Mouse (Mus musculus) kidney, embryonic 14.5 days (tissue): ENCODE data around the gene Ldlr. TPM values are rescaled to one million over a fixed set of nuclear protein-coding genes. Genes with fewer than 3 reads are reported as not detected.
"Not testable (repeated sequence)": the region's sequence is repeated elsewhere in the genome, so short reads cannot be mapped to it uniquely, and the experiment has no call there.

Experiments used
- ATAC-seq: fragments of 200-750 bp; cut with Nextera tagmentation; 2 replicates; pipeline ENCODE4 v1.8.0; 2017; ENCODE audit warnings: moderate number of reproducible peaks, mild to moderate bottlenecking, moderate TSS enrichment, moderate library complexity; ENCODE audit not compliant: low FRiP score, low TSS enrichment
- H3K27ac ChIP-seq: fragments of 300-500 bp; sonication (generic); 2 replicates; pipeline ENCODE4 v1.5.1; 2014; ENCODE audit warnings: low read depth, mild to moderate bottlenecking, low read length, moderate library complexity, mixed read lengths
- H3K27me3 ChIP-seq: fragments of 300-500 bp; sonication (generic); 2 replicates; pipeline ENCODE4 v1.6.1; 2014; ENCODE audit warnings: mild to moderate bottlenecking, low read length; ENCODE audit not compliant: control insufficient read depth, insufficient read depth
- H3K36me3 ChIP-seq: fragments of 300-500 bp; sonication (generic); 2 replicates; pipeline ENCODE4 v1.6.1; 2014; ENCODE audit warnings: low read length, mixed read lengths; ENCODE audit not compliant: control insufficient read depth, insufficient read depth
- H3K4me1 ChIP-seq: fragments of 300-500 bp; sonication (generic); 2 replicates; pipeline ENCODE4 v1.6.1; 2014; ENCODE audit warnings: low read length, mixed read lengths; ENCODE audit not compliant: control insufficient read depth, insufficient read depth
- H3K4me2 ChIP-seq: fragments of 300-500 bp; sonication (generic); replicated peaks from 2 replicates; pipeline ENCODE4 v1.6.1; 2014; ENCODE audit warnings: low read depth, mild to moderate bottlenecking, low read length
- H3K4me3 ChIP-seq: fragments of 300-500 bp; sonication (generic); 2 replicates; pipeline ENCODE4 v1.5.1; 2014; ENCODE audit warnings: mild to moderate bottlenecking, low read length
- H3K9ac ChIP-seq: fragments of 300-500 bp; sonication (generic); 2 replicates; pipeline ENCODE4 v1.6.1; 2014; ENCODE audit warnings: low read depth, mild to moderate bottlenecking, low read length, moderate library complexity
- H3K9me3 ChIP-seq: fragments of 300-500 bp; sonication (generic); 2 replicates; pipeline ENCODE4 v1.6.1; 2016; ENCODE audit warnings: low read length; ENCODE audit not compliant: control insufficient read depth
- WGBS: fragments of 180-500 bp; shearing (Covaris S2); extraction: QIAGEN DNeasy Blood & Tissue Kit; methylation state at CpG from one replicate; pipeline ENCODE4 v1.1.7; 2014; 5-methylcytosine and 5-hydroxymethylcytosine counted together
- polyA plus RNA-seq: library from polyadenylated mRNA; unstranded; fragments of >200 nt; fragmentation: Nextera tagmentation; extraction: Ambion mirVana; gene quantifications from 2 replicates; pipeline ENCODE4 v1.2.1, GENCODE M21; 2014

Ldlr gene
- polyA plus RNA-seq, 1 experiment from 2014 or later = 15.8 TPM

- Histone ChIP-seq H3K27ac (peak overlapping the region; percentile 30; the same call in 1 of the 2 replicates), H3K27me3 (no peaks in the 10 kb centered on the region), H3K4me3 (no peak overlapping the region), H3K4me1 (0 out of 2 replicates have a peak, but pooled peaks cover 6% of the 10 kb centered on the region), H3K9ac (no peak overlapping the region), H3K9me3 (no peaks in the 10 kb centered on the region), H3K36me3 (peaks cover 74% of the 10 kb centered on the region), H3K4me2 (no peak overlapping the region)
- WGBS = 14% methylated on average over 6 of the region's 6 CpGs
- peak; percentile 58 for ATAC-seq
Observed at GRCm38 (mm10) chr9:21786906-21787305, 63.6 kb downstream of the Ldlr start.

- Histone ChIP-seq H3K27me3 (no peaks in the 10 kb centered on the region), H3K4me2 (no peak overlapping the region), H3K4me3 (no peak overlapping the region), H3K4me1 (peaks cover 9% of the 10 kb centered on the region; the same call in 1 of the 2 replicates), H3K9ac (no peak overlapping the region), H3K36me3 (peaks cover 77% of the 10 kb centered on the region), H3K27ac (no peak overlapping the region), H3K9me3 (no peaks in the 10 kb centered on the region)
- WGBS = 57% methylated on average over 5 of the region's 5 CpGs
- no peak for ATAC-seq
Observed at GRCm38 (mm10) chr9:21787654-21788053, 64.4 kb downstream of the Ldlr start.

GRCm38 (mm10) chr9:21788234-21788633 is 65.0 kb downstream of the Ldlr start:
- Histone ChIP-seq H3K4me2 (no peak overlapping the region), H3K27ac (no peak overlapping the region), H3K27me3 (no peaks in the 10 kb centered on the region), H3K4me1 (peaks cover 12% of the 10 kb centered on the region; the same call in 1 of the 2 replicates), H3K9ac (no peak overlapping the region), H3K4me3 (no peak overlapping the region), H3K36me3 (peaks cover 80% of the 10 kb centered on the region), H3K9me3 (no peaks in the 10 kb centered on the region)
- WGBS = 68% methylated on average over 9 of the region's 9 CpGs
- ATAC-seq = no peak

- H3K27me3 ChIP-seq = no peaks in the 10 kb centered on the region
- WGBS = 81% methylated on average over 8 of the region's 8 CpGs
- H3K9me3 ChIP-seq = no peaks in the 10 kb centered on the region
- ATAC-seq = no peak
- H3K36me3 ChIP-seq = peaks cover 76% of the 10 kb centered on the region
- H3K4me2 ChIP-seq = no peak overlapping the region
- H3K9ac ChIP-seq = no peak overlapping the region
- H3K4me3 ChIP-seq = no peak overlapping the region
- H3K27ac ChIP-seq = no peak overlapping the region
- H3K4me1 ChIP-seq = peaks cover 28% of the 10 kb centered on the region
Observed at GRCm38 (mm10) chr9:21791861-21792260, 68.6 kb downstream of the Ldlr start.

- WGBS = 28% methylated on average over 8 of the region's 8 CpGs
- Histone ChIP-seq H3K4me3 (peak overlapping the region; percentile 6; the same call in 1 of the 2 replicates), H3K9me3 (no peaks in the 10 kb centered on the region), H3K27ac (no peak overlapping the region), H3K4me2 (peak overlapping the region; percentile 15; the same call in 1 of the 2 replicates), H3K27me3 (no peaks in the 10 kb centered on the region), H3K4me1 (peaks cover 28% of the 10 kb centered on the region), H3K36me3 (peaks cover 72% of the 10 kb centered on the region), H3K9ac (no peak overlapping the region; the same call in 1 of the 2 replicates)
- ATAC-seq = no peak
Observed at GRCm38 (mm10) chr9:21792644-21793043, 69.4 kb downstream of the Ldlr start.

- H3K4me1 ChIP-seq = peaks cover 26% of the 10 kb centered on the region
- not testable (repeated sequence) for H3K4me3 ChIP-seq, H3K27ac ChIP-seq, H3K9ac ChIP-seq, H3K9me3 ChIP-seq, ATAC-seq, H3K27me3 ChIP-seq, H3K4me2 ChIP-seq
- WGBS = 98% methylated on average over 6 of the region's 6 CpGs
- peaks cover 63% of the 10 kb centered on the region for H3K36me3 ChIP-seq
Observed at GRCm38 (mm10) chr9:21793507-21793906, 70.2 kb downstream of the Ldlr start.

GRCm38 (mm10) chr9:21794344-21794834 is 71.1 kb downstream of the Ldlr start:
- no peak for ATAC-seq
- no peaks in the 10 kb centered on the region for H3K9me3 ChIP-seq
- no peak overlapping the region for H3K4me3 ChIP-seq
- no peaks in the 10 kb centered on the region for H3K27me3 ChIP-seq
- H3K36me3 ChIP-seq = peaks cover 57% of the 10 kb centered on the region
- no peak overlapping the region for H3K4me2 ChIP-seq
- H3K27ac ChIP-seq = no peak overlapping the region
- WGBS = 95% methylated on average over 18 of the region's 18 CpGs
- H3K9ac ChIP-seq = no peak overlapping the region
- peaks cover 26% of the 10 kb centered on the region for H3K4me1 ChIP-seq

GRCm38 (mm10) chr9:21794925-21795324 is 71.6 kb downstream of the Ldlr start:
- Histone ChIP-seq H3K4me3 (no peak overlapping the region), H3K4me1 (peaks cover 26% of the 10 kb centered on the region)
- 94% methylated on average over 25 of the region's 25 CpGs for WGBS

GRCm38 (mm10) chr9:21795579-21795978 is 72.3 kb downstream of the Ldlr start:
- Histone ChIP-seq H3K27me3 (no peaks in the 10 kb centered on the region), H3K36me3 (peaks cover 51% of the 10 kb centered on the region), H3K9me3 (no peaks in the 10 kb centered on the region), H3K4me3 (peak overlapping the region; percentile 88; the same call in 1 of the 2 replicates), H3K4me2 (peak overlapping the region; percentile 63), H3K9ac (peak overlapping the region; percentile 52; the same call in 1 of the 2 replicates), H3K4me1 (peaks cover 26% of the 10 kb centered on the region), H3K27ac (peak overlapping the region; percentile 53; the same call in 1 of the 2 replicates)
- no peak for ATAC-seq
- WGBS = 74% methylated on average over 5 of the region's 5 CpGs

More at GRCm38 (mm10) chr9:21794925-21795324, 71.6 kb downstream of the Ldlr start:
- no peak for ATAC-seq
- H3K36me3 ChIP-seq = peaks cover 54% of the 10 kb centered on the region
- no peaks in the 10 kb centered on the region for H3K27me3 ChIP-seq
- H3K4me2 ChIP-seq = no peak overlapping the region
- H3K27ac ChIP-seq = no peak overlapping the region
- H3K9me3 ChIP-seq = no peaks in the 10 kb centered on the region
- no peak overlapping the region for H3K9ac ChIP-seq
